Mouse (Mus musculus) ZHBTc4 (cell line): ENCODE results near the gene Aen.
A peak's percentile ranks its signal among the peaks of the same experiment; 100 is the strongest.

Source experiments
- DNase-seq: peaks from one replicate; pipeline ENCODE4 v3.0.0-alpha.2; 2011; ENCODE audit warnings: low read depth, low spot score

Aen gene

GRCm38 (mm10) chr7:78938957-78939602 lies 43.4 kb downstream of the Aen start:
- peak; percentile 45 for DNase-seq

GRCm38 (mm10) chr7:78940971-78941370 lies 45.3 kb downstream of the Aen start:
- DNase-seq: no peak

- no peak for DNase-seq
These were observed 46.9 kb downstream of the Aen start for GRCm38 (mm10) chr7:78942544-78942943.

GRCm38 (mm10) chr7:78953886-78954572 lies 58.4 kb downstream of the Aen start:
- DNase-seq: peak; percentile 29

- DNase-seq: no peak
These were observed 59.0 kb downstream of the Aen start for GRCm38 (mm10) chr7:78954619-78955018.

- DNase-seq: no peak
These were observed 59.4 kb downstream of the Aen start for GRCm38 (mm10) chr7:78955086-78955485.

- no peak for DNase-seq
These were observed 62.9 kb downstream of the Aen start for GRCm38 (mm10) chr7:78958499-78959073.
